Comparison of ENCODE assay signal across 9 mouse cellular contexts in the genomic region with DNA sequence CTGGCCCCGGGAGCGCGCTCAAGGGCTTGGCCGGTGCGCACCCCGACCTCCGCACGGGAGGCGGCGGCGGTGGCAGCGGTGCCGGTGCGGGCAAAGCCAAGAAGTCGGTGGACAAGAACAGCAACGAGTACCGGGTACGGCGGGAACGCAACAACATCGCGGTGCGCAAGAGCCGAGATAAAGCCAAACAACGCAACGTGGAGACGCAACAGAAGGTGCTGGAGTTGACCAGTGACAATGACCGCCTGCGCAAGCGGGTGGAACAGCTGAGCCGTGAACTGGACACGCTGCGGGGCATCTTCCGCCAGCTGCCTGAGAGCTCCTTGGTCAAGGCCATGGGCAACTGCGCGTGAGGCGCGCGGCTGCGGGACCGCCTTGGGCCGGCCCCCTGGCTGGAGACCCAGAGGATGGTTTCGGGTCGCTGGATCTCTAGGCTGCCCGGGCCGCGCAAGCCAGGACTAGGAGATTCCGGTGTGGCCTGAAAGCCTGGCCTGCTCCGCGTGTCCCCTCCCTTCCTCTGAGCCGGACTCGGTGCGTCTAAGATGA. TPM values are rescaled to one million over a fixed set of nuclear protein-coding genes. Genes with fewer than 3 reads are reported as not detected.
DNase-seq lines count a peak whose midpoint lies in the region; ATAC-seq and TF ChIP-seq lines count a peak whose summit lies in the region.
"Had no signal": no experiment of that assay in that cellular context is flagged by ENCODE, and none has a peak within 500 bp of the region (broad histone marks: within the 10 kb centered on the region; RNA-seq: fewer than 3 reads in every experiment).

No protein-coding gene starts in this region.

- under 1% methylated on average over 53 of the region's 53 CpGs for WGBS in lung, embryonic 14.5 days
- WGBS in intestine, embryonic 16.5 days: under 1% methylated on average over 53 of the region's 53 CpGs
- 1% methylated on average over 53 of the region's 53 CpGs for WGBS in liver, embryonic 16.5 days (ENCODE audit: insufficient replicate concordance)
- WGBS in stomach, postnatal 0 days: under 1% methylated on average over 50 of the region's 53 CpGs

- ATAC-seq in lung, embryonic 14.5 days (ENCODE audit: insufficient read depth): no peak
- ATAC-seq in intestine, embryonic 16.5 days: no peak
- ATAC-seq in liver, embryonic 16.5 days (ENCODE audit: low read depth): no peak
- ATAC-seq in stomach, postnatal 0 days (ENCODE audit: low FRiP score, low TSS enrichment): no peak

- no peak for TF ChIP-seq EP300 in stomach, postnatal 0 days (optimal IDR thresholded peaks at IDR 0.05)

- DNase-seq in lung, embryonic 14.5 days: peak; percentile 54
- no peak for DNase-seq in lung, postnatal 25 days (ENCODE audit: low spot score)
- DNase-seq in cerebellum, adult 9-11 months: peak; percentile 64
- DNase-seq in gastrocnemius, postnatal 14 days: peak; percentile 39
- DNase-seq in stomach, postnatal 0 days (ENCODE audit: low spot score): no peak
- no peak for DNase-seq in spleen, adult 12 weeks (ENCODE audit: low spot score)

- no peaks in the 10 kb centered on the region for H3K9me3 ChIP-seq in lung, embryonic 14.5 days (ENCODE audit: low read depth, low read length)
- no peaks in the 10 kb centered on the region for H3K9me3 ChIP-seq in intestine, embryonic 16.5 days (ENCODE audit: control insufficient read depth, low read length)
- no peaks in the 10 kb centered on the region for H3K9me3 ChIP-seq in liver, embryonic 16.5 days (replicated peaks; ENCODE audit: control insufficient read depth, low read length)
- no peaks in the 10 kb centered on the region for H3K9me3 ChIP-seq in stomach, postnatal 0 days (ENCODE audit: control insufficient read depth, low read length)

- TF ChIP-seq CTCF in lung, embryonic 14.5 days (IDR thresholded peaks at IDR 0.05; ENCODE audit: low read depth): no peak
- no peak for TF ChIP-seq CTCF in stomach, postnatal 0 days (IDR thresholded peaks at IDR 0.05; ENCODE audit: low read depth)

- H3K27ac ChIP-seq in lung, embryonic 14.5 days (ENCODE audit: low read depth): no peak overlapping the region
- H3K27ac ChIP-seq in intestine, embryonic 16.5 days (ENCODE audit: low read length): peak overlapping the region; percentile 84
- H3K27ac ChIP-seq in liver, embryonic 16.5 days (ENCODE audit: low read length): peak overlapping the region; percentile 67
- H3K27ac ChIP-seq in stomach, postnatal 0 days (replicated peaks): peak overlapping the region; percentile 83

- H3K36me3 ChIP-seq in lung, embryonic 14.5 days (ENCODE audit: insufficient read depth): no peaks in the 10 kb centered on the region
- H3K36me3 ChIP-seq in intestine, embryonic 16.5 days (ENCODE audit: control insufficient read depth, insufficient read depth, low read length): no peaks in the 10 kb centered on the region
- no peaks in the 10 kb centered on the region for H3K36me3 ChIP-seq in liver, embryonic 16.5 days (ENCODE audit: control insufficient read depth, insufficient read depth)
- no peaks in the 10 kb centered on the region for H3K36me3 ChIP-seq in stomach, postnatal 0 days (ENCODE audit: control insufficient read depth, insufficient read depth, low read length)

- peaks cover 65% of the 10 kb centered on the region for H3K27me3 ChIP-seq in lung, embryonic 14.5 days (ENCODE audit: insufficient read depth, low read length)
- peaks cover 17% of the 10 kb centered on the region for H3K27me3 ChIP-seq in intestine, embryonic 16.5 days (replicated peaks; ENCODE audit: control insufficient read depth, insufficient read depth, low read length)
- peaks cover 46% of the 10 kb centered on the region for H3K27me3 ChIP-seq in liver, embryonic 16.5 days (ENCODE audit: control insufficient read depth, insufficient read depth, low read depth, low read length)
- no peaks in the 10 kb centered on the region for H3K27me3 ChIP-seq in stomach, postnatal 0 days (ENCODE audit: control insufficient read depth, insufficient read depth, low read length)
- H3K27me3 ChIP-seq: Patski had no signal

- H3K4me1 ChIP-seq in lung, embryonic 14.5 days (ENCODE audit: insufficient read depth): 0 out of 2 replicates have a peak, but pooled peaks cover 6% of the 10 kb centered on the region
- H3K4me1 ChIP-seq in intestine, embryonic 16.5 days (ENCODE audit: control insufficient read depth, insufficient read depth, low read length): peaks cover 35% of the 10 kb centered on the region
- H3K4me1 ChIP-seq in liver, embryonic 16.5 days (ENCODE audit: control insufficient read depth, low read depth, low read length): peaks cover 10% of the 10 kb centered on the region
- no peaks in the 10 kb centered on the region for H3K4me1 ChIP-seq in stomach, postnatal 0 days (replicated peaks; ENCODE audit: control insufficient read depth, insufficient read depth)

- peak overlapping the region; percentile 98 for H3K4me2 ChIP-seq in lung, embryonic 14.5 days
- peak overlapping the region; percentile 94 for H3K4me2 ChIP-seq in intestine, embryonic 16.5 days (ENCODE audit: low read depth, low read length)
- peak overlapping the region; percentile 64 for H3K4me2 ChIP-seq in liver, embryonic 16.5 days (ENCODE audit: low read depth, low read length)
- H3K4me2 ChIP-seq in stomach, postnatal 0 days (replicated peaks; ENCODE audit: low read depth): peak overlapping the region; percentile 95

- peak overlapping the region; percentile 60 for H3K9ac ChIP-seq in lung, embryonic 14.5 days
- H3K9ac ChIP-seq in intestine, embryonic 16.5 days (ENCODE audit: low read depth, low read length): peak overlapping the region; percentile 91
- H3K9ac ChIP-seq in liver, embryonic 16.5 days (ENCODE audit: low read depth, low read length): peak overlapping the region; percentile 67
- H3K9ac ChIP-seq in stomach, postnatal 0 days (ENCODE audit: low read length): peak overlapping the region; percentile 73

- H3K4me3 ChIP-seq in lung, embryonic 14.5 days (ENCODE audit: low read depth, low read length): peak overlapping the region; percentile 62
- H3K4me3 ChIP-seq in intestine, embryonic 16.5 days (ENCODE audit: low read length): peak overlapping the region; percentile 74
- H3K4me3 ChIP-seq in liver, embryonic 16.5 days (ENCODE audit: low read depth, low read length): peak overlapping the region; percentile 63
- peak overlapping the region; percentile 65 for H3K4me3 ChIP-seq in stomach, postnatal 0 days (ENCODE audit: low read depth, low read length)

- intact Hi-C loops in gastrocnemius, postnatal 14 days (cut with DNase I; ENCODE audit: low total_unique reads): loop anchor here (5.0 kb wide), 1 partner anchor 52 kb away; no protein-coding TSS in a partner anchor

RNA-seq across cellular contexts. Expression of a gene that starts 1.1 kb away (rescaled TPM):
- 5.1 and 6.0 TPM in 2 replicates for polyA plus RNA-seq in lung, embryonic 14.5 days (2014; fragmentation: Nextera tagmentation; extraction: Ambion mirVana)
- total RNA-seq in gastrocnemius, postnatal 14 days (2021): 1 to 10 TPM; 3.9 to 4.1 TPM
- polyA plus RNA-seq in intestine, embryonic 16.5 days (2015; fragmentation: Nextera tagmentation; extraction: Ambion mirVana): 9.9 and 11.7 TPM in 2 replicates
- polyA plus RNA-seq in liver, embryonic 16.5 days (2015; fragmentation: Nextera tagmentation; extraction: Ambion mirVana): 6.8 and 9.1 TPM in 2 replicates
- polyA plus RNA-seq in stomach, postnatal 0 days (2015; fragmentation: Nextera tagmentation; extraction: Ambion mirVana): 8.8 and 11.3 TPM in 2 replicates

Comparison
In these comparisons a context has a peak if more than half of its experiments do, and no peak if none do; other contexts are left out.
1. DNase-seq: peak in lung, embryonic 14.5 days (single experiment), cerebellum, adult 9-11 months (single experiment) and gastrocnemius, postnatal 14 days (single experiment); none in lung, postnatal 25 days (single experiment), stomach, postnatal 0 days (single experiment) and spleen, adult 12 weeks (single experiment).
2. Peak in every context shown above with its lines, with median percentiles within 50 percentile points of each other: H3K4me2 ChIP-seq, H3K4me3 ChIP-seq and H3K9ac ChIP-seq.